Mouse (Mus musculus) thymus, adult 2 months (tissue): ENCODE data around the gene Vamp8.

ENCODE experiments used
- CTCF ChIP-seq: fragments of 200-500 bp; IDR thresholded peaks from 2 replicates; pipeline ENCODE4 v1.5.1; 2012; ENCODE audit warnings: mild to moderate bottlenecking, control low read depth, low read length, moderate library complexity, borderline replicate concordance; ENCODE audit not compliant: control insufficient read depth, poor library complexity, insufficient read depth; ENCODE audit errors: extremely low read depth
- POLR2A ChIP-seq: fragments of 200-500 bp; IDR thresholded peaks from 2 replicates; pipeline ENCODE4 v1.6.1; 2012; ENCODE audit warnings: mild to moderate bottlenecking, low read length, control low read depth, moderate library complexity; ENCODE audit not compliant: control insufficient read depth, poor library complexity, insufficient read depth; ENCODE audit errors: extremely low read depth

GRCm38 (mm10) chr6:72382494-72382893 is 8.0 kb downstream of the Vamp8 start:
- no peak for TF ChIP-seq CTCF
- TF ChIP-seq POLR2A: no peak
